Mouse (Mus musculus) spleen, adult 2 months (tissue): ENCODE data around the gene Npc1l1.

ENCODE experiments used
- CTCF ChIP-seq: fragments of 200-500 bp; IDR thresholded peaks from 2 replicates; pipeline ENCODE4 v1.5.1; 2011; ENCODE audit warnings: mild to moderate bottlenecking, inconsistent platforms; ENCODE audit not compliant: insufficient read depth, insufficient read length, insufficient replicate concordance; ENCODE audit errors: extremely low read depth
- POLR2A ChIP-seq: fragments of 200-500 bp; IDR thresholded peaks from 2 replicates; pipeline ENCODE4 v1.6.1; 2011; ENCODE audit warnings: low read depth, low read length, inconsistent platforms

DNA sequence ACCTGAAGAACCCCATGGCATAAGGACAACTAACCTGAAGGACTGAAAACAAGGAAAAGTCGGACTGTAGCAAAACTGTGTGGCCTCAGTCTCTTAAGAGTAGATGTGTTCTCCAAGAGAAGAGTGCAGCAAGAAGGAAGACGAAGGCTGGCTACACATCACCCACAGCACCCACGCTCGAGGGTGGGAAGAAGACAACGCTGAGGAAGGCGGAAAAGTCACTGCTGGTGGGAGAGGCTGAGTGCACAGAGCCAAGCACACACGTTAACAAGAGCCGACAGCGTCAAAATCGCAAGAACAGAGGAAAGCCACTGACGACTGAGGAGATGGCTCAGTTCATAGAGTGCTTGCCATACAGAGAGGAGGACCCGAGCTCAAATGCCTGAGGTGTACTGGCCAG lies 66.2 kb downstream of the Npc1l1 start:
- TF ChIP-seq CTCF = no peak
- TF ChIP-seq POLR2A = no peak
